Mouse (Mus musculus) cerebellum, adult 18-20 months (tissue): Measurements from ENCODE around the gene Gm20431.
"Not testable (repeated sequence)": the region's sequence is repeated elsewhere in the genome, so short reads cannot be mapped to it uniquely, and the experiment has no call there.

Experiments
- DNase-seq, 2 experiments: peaks; one replicate each; pipeline ENCODE4 v3.0.0; 2021

The Gm20431 gene

DNA sequence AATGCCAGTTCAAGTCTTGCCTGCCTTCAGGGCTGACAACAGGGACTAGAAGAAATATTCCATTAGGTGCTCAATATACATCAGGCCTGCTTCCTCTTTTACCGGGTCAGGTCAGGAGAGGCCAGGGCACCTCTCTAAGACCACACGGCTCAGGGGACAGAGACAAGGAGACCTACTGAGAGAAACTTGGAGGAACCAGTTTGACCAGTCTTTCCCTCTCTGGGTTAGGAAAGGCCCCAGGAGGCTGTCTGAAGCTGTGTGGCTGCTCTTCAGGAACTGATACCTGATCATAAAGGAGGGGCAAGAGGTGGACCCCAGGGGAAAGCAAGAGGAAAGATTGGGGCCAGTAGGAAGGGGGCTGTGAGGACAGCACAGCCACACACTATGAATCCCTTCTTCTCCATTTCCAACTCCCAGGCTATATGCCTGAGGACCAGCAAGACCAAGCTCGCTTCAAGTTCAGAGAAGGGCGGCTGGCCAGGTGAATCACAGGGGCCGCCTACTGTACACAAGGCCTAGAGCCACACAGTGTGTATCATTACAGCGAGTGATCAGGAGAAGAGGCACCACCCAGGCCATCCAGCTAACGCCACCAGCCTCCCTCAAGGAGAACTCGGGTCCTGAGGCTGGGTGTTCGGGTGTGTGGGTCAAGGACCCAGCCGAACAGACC is 2.0 kb downstream of the Gm20431 start:
- DNase-seq, result no peak

DNA sequence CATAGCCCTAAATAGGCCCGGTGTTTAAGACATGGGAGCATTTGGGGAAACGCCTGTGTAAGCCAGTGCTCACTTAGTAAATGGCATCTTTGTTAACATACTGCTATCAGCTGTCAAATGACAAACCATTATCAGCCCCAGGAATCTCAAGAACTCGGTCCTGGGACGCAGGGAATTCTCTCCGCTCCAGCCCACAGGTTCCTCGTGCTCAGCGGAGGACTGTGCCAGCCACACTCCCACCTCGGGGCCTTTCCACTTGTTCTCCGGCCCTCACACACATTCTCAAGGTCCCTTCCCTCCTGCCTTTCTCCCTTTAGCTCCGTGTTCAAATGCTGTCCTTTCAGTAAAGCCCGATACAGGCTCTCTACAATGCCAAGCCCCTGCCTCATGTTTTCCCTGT is 2.6 kb downstream of the Gm20431 start:
- DNase-seq, result no peak

- DNase-seq, result no peak
Observed at GRCm38 (mm10) chr2:167657973-167658372, 3.3 kb downstream of the Gm20431 start.

DNA sequence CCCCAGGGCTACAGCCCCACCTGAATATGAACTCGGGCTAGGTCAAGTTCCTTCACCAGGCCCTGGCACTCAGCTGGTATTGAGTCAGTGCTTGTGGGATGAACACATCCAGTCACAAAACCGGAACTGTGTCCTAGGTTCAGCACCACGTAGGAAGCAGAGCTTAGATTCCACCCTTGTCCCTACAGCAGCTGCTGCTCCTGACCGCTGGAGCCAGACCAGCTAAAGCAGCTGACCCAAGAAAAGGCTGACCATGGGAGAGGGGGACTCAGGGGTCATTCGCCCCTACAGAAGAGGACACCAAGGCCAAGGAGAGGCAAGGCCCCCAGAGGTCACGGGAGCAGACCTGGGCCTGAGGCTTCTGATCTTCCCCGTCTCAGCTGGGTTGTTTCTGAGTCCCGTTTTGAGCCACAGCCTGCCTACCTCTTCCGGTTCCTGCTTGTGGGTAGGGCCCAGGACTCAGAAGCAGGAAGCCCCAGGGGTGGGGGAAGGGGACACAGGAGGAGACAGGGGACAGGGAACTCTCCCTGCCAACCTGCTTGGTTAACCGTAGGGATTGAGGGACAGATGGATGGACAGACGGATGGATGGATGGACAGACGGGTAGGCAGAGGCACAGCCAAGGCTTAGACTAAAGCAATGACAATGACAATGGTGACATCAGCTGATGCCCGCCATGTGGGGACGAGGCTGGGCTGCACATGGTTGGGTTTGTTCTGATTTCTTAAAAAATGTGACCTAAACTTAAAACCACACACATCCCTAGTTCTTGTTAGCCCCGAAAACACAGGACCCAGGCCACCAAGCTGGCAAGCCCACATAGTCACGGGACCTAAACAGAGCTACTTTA is 4.4 kb downstream of the Gm20431 start:
- no peak for DNase-seq

DNA sequence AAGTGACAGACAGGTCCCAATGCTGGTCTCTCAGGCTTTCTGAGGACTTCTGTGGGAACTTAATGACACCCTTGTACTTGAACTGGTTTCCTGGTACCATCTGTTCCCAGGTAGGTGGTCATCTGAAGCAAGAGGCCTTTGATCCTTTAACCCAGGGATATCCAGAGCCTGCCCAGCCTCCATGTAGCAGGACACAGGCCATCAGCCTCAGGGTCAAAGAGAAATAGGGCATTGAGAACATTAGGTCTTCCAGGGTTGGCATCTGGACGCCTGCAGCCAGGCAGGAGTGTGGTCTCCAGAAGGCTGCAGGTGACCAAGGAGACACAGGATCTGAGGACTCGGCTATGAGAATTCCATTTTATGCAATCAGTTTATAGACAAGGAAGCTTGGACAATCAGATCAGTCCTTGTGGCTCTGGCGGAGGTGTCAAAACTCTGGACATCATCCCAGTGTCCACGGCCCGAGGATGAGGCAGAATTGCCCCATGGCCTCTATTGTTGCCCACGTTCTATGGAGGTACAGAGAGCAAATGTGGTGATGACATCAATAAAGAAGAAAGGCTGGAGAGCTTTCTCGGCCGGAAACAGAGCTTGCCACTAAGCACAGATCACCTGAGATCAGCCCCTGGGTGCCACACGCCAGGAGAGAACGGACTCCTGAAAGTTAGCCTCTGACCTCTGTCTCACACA is 6.2 kb downstream of the Gm20431 start:
- DNase-seq, result no peak

DNA sequence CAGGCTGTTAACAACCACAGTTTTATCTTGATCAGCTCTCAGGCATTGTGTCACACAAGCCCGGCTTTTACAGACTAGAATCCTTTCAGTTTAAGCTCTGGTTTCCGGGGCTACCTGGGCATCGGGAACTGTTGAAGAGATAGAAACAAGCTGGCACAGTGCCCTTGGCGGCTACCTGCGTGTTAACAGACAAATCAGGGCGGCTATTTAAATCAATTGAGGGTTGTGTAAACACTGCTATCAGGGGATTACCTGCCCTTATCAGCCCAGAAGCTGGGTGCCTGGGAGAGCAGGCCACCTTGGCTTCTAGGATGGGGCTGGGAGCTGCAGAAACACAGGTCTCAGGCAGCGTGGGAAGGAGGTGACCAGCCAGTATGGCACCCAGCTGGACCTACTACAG is 8.6 kb downstream of the Gm20431 start:
- no peak for DNase-seq

- no peak for DNase-seq
Observed at GRCm38 (mm10) chr2:167651622-167652021, 9.7 kb downstream of the Gm20431 start.

DNA sequence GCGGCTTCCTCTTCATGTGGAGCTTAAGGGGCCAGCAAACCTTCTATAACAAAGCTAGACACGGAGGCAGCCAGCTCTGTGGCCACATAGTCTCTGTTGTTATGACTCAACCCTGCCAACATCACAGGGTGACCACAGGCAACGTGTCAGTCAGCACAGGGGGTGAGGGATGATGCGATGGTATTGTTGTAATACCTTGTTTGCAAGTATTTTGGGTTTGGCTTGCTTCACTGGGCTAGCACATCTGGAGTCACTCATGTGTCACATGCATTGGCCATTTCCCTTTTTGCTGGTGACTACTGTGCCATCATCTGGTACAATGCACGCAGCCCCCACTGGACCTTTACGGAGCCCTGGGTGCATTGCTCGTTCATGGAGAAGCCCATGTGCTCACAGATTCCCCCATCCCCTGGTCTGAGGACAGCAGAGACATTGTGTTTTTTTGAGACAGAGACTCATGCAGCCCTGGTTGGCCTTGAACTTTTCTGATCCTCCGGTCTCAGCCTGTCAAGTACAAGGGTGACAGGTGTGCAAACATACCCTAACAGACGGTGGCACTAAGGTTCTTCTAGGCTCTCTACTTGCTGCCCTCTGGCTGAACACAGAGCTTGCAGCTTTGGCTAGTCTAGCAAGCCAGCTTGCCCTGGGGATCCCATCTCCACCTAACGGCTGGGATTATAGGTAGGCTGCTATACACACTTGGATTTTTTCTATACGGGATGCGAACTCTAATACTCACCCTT is 11.8 kb downstream of the Gm20431 start:
- DNase-seq, result no peak

DNA sequence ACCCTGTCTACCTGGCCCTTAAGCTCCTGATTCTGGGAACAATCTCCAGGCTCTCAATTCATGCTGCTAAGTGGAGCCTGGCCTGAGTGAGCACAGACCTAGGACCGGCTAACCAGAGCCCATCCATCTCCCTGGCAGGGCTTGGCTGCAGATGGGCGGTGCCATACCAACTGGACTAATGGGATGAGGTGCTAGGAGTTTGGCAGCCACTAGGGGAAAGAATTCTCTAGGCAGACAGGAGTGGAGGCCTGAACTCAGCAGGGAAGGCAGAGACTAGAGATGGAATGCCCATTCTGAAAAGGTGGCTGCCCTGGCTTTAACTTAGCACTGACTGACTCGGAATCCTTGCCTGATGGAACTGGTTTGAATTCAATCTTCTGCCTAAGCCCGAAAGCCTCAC is 14.9 kb downstream of the Gm20431 start:
- DNase-seq, result no peak

GRCm38 (mm10) chr2:167643356-167644052 is 17.8 kb downstream of the Gm20431 start:
- DNase-seq, result not testable (repeated sequence)

- no peak for DNase-seq
Observed at GRCm38 (mm10) chr2:167642164-167642563, 19.1 kb downstream of the Gm20431 start.

DNA sequence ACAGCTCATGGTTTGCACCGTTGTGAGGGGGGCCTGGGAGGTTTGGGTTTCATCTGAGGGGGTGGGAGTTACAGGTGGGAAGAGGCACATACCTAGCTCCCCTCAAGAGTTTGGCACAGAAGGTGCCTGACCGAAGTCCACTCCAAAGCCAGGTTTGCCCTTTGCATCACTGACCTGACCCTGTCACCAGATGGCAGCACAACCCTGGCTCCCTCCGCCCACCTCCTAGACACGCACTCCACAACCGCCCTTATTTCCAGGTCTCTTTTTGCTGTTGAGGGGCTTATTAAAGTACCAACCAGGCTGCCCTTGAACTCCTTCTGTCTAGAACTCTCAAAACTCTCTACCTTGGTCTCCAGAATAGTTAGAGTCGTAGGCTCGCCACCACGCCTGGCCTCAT is 20.0 kb downstream of the Gm20431 start:
- DNase-seq, result peak in 1 of 2 experiments; percentile 31

DNA sequence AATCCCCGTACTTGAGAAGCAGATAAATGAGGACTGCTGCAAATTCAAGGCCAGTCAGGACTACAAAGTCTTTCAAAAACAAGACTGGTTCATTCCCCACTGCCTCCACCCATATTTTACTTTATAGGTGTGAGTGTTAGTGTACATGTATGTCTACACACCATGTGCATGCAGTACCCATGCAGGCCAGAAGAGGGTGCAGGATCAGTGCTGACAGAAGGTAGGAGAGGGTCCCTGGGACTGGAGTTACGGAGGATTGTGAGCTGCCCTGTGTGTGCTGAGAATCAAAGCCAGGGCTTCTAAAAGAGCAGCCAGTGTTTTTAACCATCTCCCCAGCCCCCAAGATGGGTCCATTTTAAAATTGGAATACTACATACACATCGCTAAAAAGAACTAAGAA is 21.0 kb downstream of the Gm20431 start:
- no peak for DNase-seq

GRCm38 (mm10) chr2:167634865-167635512 is 26.3 kb downstream of the Gm20431 start:
- DNase-seq, result no peak

DNA sequence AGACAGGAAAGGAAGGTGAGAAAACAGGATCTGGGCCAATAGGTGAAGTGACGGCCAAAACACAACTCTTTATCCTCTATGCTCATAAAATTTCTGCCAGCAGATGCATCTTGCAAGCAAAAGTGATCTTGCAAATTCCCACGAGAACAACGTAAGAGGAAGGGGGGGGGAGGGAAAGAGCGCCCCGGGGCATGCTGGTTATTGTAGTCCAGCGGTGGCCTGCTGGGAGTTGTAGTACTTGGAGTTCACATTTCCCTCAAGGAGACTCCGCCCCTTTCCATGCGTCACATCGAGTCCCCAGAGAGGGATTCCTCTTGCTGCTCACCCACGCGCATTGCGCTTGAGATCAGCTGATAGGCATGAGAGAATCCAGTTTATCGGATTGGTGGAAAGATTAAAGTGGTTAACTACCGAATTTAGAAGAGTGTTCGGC is 26.9 kb downstream of the Gm20431 start:
- peak; percentile 95 to 98 for DNase-seq

DNA sequence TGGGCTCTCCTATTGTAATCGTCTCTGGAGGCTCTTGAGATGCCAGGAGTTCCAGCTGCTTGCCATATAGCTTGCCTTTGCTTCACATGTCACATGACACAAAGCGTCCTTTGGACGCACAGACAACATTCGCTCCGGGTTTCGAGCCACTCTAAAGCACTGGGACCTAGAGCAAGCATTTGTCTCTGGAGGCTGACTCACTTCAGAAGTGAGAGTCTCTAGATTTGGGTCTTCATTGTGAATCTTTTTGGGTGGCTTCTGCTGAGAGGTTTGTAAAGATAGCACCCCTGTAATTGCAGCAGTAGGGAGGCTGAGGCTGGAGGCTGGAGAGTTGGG is 27.8 kb downstream of the Gm20431 start:
- no peak for DNase-seq

DNA sequence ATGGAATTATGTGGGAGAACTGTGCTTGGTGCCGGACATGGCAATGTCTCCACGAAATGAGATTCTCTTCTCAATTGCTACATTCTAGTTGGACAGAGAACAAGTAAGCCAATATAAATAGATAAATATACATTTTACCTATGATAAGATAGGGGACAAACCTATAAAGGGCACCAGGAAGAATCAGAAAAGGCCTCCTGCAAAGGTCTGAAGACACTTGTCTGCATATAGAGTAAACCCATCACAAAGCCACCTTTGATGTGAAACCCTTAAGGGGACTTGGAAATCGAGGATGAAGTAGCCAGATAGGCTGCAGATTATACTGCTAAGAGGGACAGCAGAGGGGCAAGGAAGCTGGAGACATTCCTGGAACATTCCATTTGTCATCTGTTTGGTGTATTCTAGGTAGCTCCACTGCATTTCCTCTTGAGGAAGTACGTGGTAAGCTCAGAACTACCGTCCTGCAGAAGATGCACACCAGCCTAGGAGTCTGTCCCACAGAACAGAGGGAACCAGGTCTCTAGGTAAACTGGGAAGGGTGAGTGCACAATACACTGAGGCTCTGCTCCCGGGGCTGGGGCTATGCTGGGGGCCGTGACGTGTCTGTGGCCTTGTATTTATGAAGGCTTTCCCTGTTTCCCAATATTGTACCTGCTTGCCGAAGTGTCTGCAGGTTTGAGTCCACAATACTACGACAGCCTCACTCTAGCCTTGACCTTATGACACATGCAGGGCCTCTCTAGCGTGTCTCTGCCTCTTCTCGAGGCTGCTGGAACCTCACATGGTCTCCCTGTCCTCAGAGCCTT is 28.4 kb downstream of the Gm20431 start:
- DNase-seq, result peak in 1 of 2 experiments; percentile 28

- DNase-seq, result peak; percentile 95 to 99
Observed at GRCm38 (mm10) chr2:167631591-167632448, 29.5 kb downstream of the Gm20431 start, which contains the start of gene Ube2v1. Gene Ube2v1 (minus strand): TSS chr2:167632095.

- DNase-seq, result peak in 1 of 2 experiments; percentile 32
Observed at GRCm38 (mm10) chr2:167631181-167631590, 30.1 kb downstream of the Gm20431 start.

GRCm38 (mm10) chr2:167630421-167630820 is 30.9 kb downstream of the Gm20431 start:
- peak in 1 of 2 experiments; percentile 25 for DNase-seq
